Mouse (Mus musculus): Measurements from ENCODE around the gene Slc22a2.

DNA sequence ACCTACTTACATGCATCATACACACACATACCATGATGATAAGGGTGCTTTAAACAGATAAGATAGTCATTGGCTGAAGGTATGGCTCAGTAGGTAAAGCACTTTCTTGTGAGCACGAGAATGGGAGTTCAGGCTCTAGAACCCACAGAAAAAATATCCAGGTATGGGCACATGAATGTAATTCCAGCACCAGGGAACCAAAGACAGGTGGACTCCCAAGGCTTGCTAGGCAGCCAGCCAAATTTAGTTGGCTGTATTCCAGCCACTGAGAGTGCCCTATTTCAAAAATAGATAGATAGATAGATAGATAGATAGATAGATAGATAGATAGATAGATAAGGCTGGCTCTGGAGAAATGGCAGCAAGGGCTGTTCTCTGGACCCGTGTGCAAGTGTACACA is 1.4 kb downstream of the Slc22a2 start:
- no peak for TF ChIP-seq CTCF (IDR thresholded peaks at IDR 0.05; ENCODE audit: low read depth)
- TF ChIP-seq EP300 (IDR thresholded peaks at IDR 0.05; ENCODE audit: low read depth), result no peak
